Mouse (Mus musculus) right cerebral cortex, postnatal 25 days (tissue): ENCODE results near the gene Fmo2.

Source experiments
- DNase-seq: peaks from one replicate; pipeline ENCODE4 v3.0.0; 2022

Fmo2 gene

GRCm38 (mm10) chr1:162840211-162840610 lies 58.3 kb downstream of the Fmo2 start:
- no peak for DNase-seq

- no peak for DNase-seq
These were observed 59.5 kb downstream of the Fmo2 start for GRCm38 (mm10) chr1:162838976-162839375.

GRCm38 (mm10) chr1:162834342-162834741 lies 64.2 kb downstream of the Fmo2 start:
- DNase-seq = no peak

- DNase-seq = no peak
These were observed 66.0 kb downstream of the Fmo2 start for GRCm38 (mm10) chr1:162832574-162832953.

- DNase-seq = no peak
These were observed 66.5 kb downstream of the Fmo2 start for GRCm38 (mm10) chr1:162831838-162832573.
